Mouse (Mus musculus) myocyte (in vitro differentiated cells): ENCODE data around the gene Cc2d1a.

Experiments
- CEBPB ChIP-seq: IDR thresholded peaks from 2 replicates; pipeline ENCODE4 v1.6.1; 2011; ENCODE audit warnings: mild to moderate bottlenecking, moderate library complexity; ENCODE audit not compliant: poor library complexity, insufficient read depth, severe bottlenecking
- MAX ChIP-seq: IDR thresholded peaks from one replicate; pipeline ENCODE4 v1.6.1; 2011; ENCODE audit warnings: low read depth, mild to moderate bottlenecking, control low read depth
- MYOD1 ChIP-seq, 3 experiments: IDR thresholded peaks; one replicate each; pipeline ENCODE4 v1.6.1; 2011; ENCODE audit warnings: control low read depth in 2 of 3, low read depth in 2 of 3, mild to moderate bottlenecking in 2 of 3, moderate library complexity in 1 of 3; ENCODE audit not compliant: insufficient read length in 2 of 3, control insufficient read depth in 1 of 3
- MYOG ChIP-seq, 3 experiments: IDR thresholded peaks; one replicate each; pipeline ENCODE4 v1.6.1; 2011; ENCODE audit warnings: control low read depth in 2 of 3, low read depth in 2 of 3, mild to moderate bottlenecking in 2 of 3; ENCODE audit not compliant: insufficient read length in 2 of 3, control insufficient read depth in 1 of 3, insufficient read depth in 1 of 3
- POLR2A ChIP-seq: IDR thresholded peaks from one replicate; pipeline ENCODE4 v1.6.1; 2011; ENCODE audit warnings: low read depth, mild to moderate bottlenecking, control low read depth, moderate library complexity; ENCODE audit not compliant: insufficient read length
- POLR2AphosphoS2 ChIP-seq: IDR thresholded peaks from one replicate; pipeline ENCODE4 v1.6.1; 2011; ENCODE audit warnings: low read depth, control low read depth; ENCODE audit not compliant: insufficient read length
- REST ChIP-seq: IDR thresholded peaks from one replicate; pipeline ENCODE4 v1.6.1; 2011; ENCODE audit warnings: mild to moderate bottlenecking, control low read depth, moderate library complexity; ENCODE audit not compliant: insufficient read depth, insufficient read length
- TCF12 ChIP-seq: IDR thresholded peaks from one replicate; pipeline ENCODE4 v1.6.1; 2011; ENCODE audit warnings: mild to moderate bottlenecking, control low read depth; ENCODE audit not compliant: poor library complexity, insufficient read depth, severe bottlenecking
- TCF3 ChIP-seq: IDR thresholded peaks from one replicate; pipeline ENCODE4 v1.6.1; 2011; ENCODE audit warnings: low read depth, control low read depth; ENCODE audit not compliant: insufficient read length
- USF1 ChIP-seq: IDR thresholded peaks from one replicate; pipeline ENCODE4 v1.6.1; 2011; ENCODE audit warnings: low read depth, mild to moderate bottlenecking, control low read depth, moderate library complexity

DNA sequence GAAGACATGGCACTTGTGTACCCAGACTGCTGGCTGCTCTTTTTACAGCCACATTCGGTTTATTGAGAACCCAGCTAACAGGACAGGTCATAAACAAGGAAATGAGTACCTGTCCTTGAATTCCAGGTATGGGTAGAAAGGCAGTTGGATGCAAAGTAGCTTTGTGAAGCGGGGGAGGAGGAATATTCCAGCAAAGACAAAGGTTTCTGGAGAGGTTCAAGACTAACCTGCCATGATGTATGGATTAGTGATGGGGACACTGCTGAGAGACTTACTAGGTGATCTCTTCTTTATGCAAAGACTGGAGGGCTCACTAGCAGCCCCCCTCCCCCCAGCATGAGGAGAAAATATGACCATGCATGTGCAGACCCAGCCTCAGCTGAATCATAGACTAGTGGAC lies 42.1 kb downstream of the Cc2d1a start:
- TF ChIP-seq POLR2A = no peak
- TF ChIP-seq TCF12 = no peak
- no peak for TF ChIP-seq TCF3
- no peak for TF ChIP-seq MYOD1 (IDR thresholded peaks at IDR 0.05; ENCODE audit: control insufficient read depth in 1 of 3, insufficient read length in 2 of 3, low read depth in 2 of 3)
- no peak for TF ChIP-seq MAX
- no peak for TF ChIP-seq MYOG (IDR thresholded peaks at IDR 0.05; ENCODE audit: control insufficient read depth in 1 of 3, insufficient read depth in 1 of 3, insufficient read length in 2 of 3, low read depth in 2 of 3)
- TF ChIP-seq POLR2AphosphoS2 = no peak
- no peak for TF ChIP-seq CEBPB
- no peak for TF ChIP-seq USF1
- TF ChIP-seq REST = no peak
